ENCODE assay signal across 10 mouse cellular contexts in genomic region chr14:31137791-31138190, GRCm38 (mm10). TPM values are rescaled to one million over a fixed set of nuclear protein-coding genes. Genes with fewer than 3 reads are reported as not detected.
A peak's percentile ranks its signal among the peaks of the same experiment; 100 is the strongest.
DNase-seq lines count a peak whose midpoint lies in the region; ATAC-seq and TF ChIP-seq lines count a peak whose summit lies in the region.
"Had no signal": no experiment of that assay in that cellular context is flagged by ENCODE, and none has a peak within 500 bp of the region (broad histone marks: within the 10 kb centered on the region; RNA-seq: fewer than 3 reads in every experiment).

No protein-coding gene starts in this region.

- peak overlapping the region; percentile 36 for H3K4me3 ChIP-seq in cerebellum, adult 2 months (replicated peaks; ENCODE audit: insufficient read depth, low read depth, low read length)
- no peak overlapping the region for H3K4me3 ChIP-seq in liver, adult 2 months (ENCODE audit: insufficient read depth, low read depth, low read length)
- H3K4me3 ChIP-seq in lung, postnatal 0 days (ENCODE audit: low read depth, low read length): no peak overlapping the region
- H3K4me3 ChIP-seq in forebrain, postnatal 0 days (ENCODE audit: low read depth, low read length): no peak overlapping the region
- H3K4me3 ChIP-seq: midbrain, embryonic 12.5 days had no signal

- H3K27me3 ChIP-seq in cerebellum, adult 2 months (ENCODE audit: control insufficient read depth, insufficient read depth, low read length): no peaks in the 10 kb centered on the region
- H3K27me3 ChIP-seq in liver, adult 2 months (ENCODE audit: control insufficient read depth, insufficient read depth, low read length): no peaks in the 10 kb centered on the region
- H3K27me3 ChIP-seq in lung, postnatal 0 days (replicated peaks; ENCODE audit: insufficient read depth, low read length): no peaks in the 10 kb centered on the region
- no peaks in the 10 kb centered on the region for H3K27me3 ChIP-seq in forebrain, postnatal 0 days (ENCODE audit: insufficient read depth, low read length)
- H3K27me3 ChIP-seq: midbrain, embryonic 12.5 days had no signal

- 0 out of 2 replicates have a peak, but pooled peaks have one; percentile 2 for ATAC-seq in lung, postnatal 0 days
- ATAC-seq in forebrain, postnatal 0 days: no peak
- ATAC-seq: inflammation-experienced regulatory T-cells, adult 6 months had no signal

- no peak overlapping the region for H3K4me2 ChIP-seq in lung, postnatal 0 days (replicated peaks; ENCODE audit: low read depth, low read length)
- H3K4me2 ChIP-seq in forebrain, postnatal 0 days (ENCODE audit: low read depth): no peak overlapping the region
- H3K4me2 ChIP-seq: midbrain, embryonic 12.5 days had no signal

- peaks cover 4% of the 10 kb centered on the region; the same call in 1 of the 2 replicates for H3K4me1 ChIP-seq in cerebellum, adult 2 months (ENCODE audit: control insufficient read depth, insufficient read depth, low read length)
- no peaks in the 10 kb centered on the region for H3K4me1 ChIP-seq in liver, adult 2 months (ENCODE audit: control insufficient read depth, insufficient read depth, low read length)
- H3K4me1 ChIP-seq in lung, postnatal 0 days (ENCODE audit: insufficient read depth, low read depth, low read length): peaks cover 9% of the 10 kb centered on the region; the same call in 1 of the 2 replicates
- H3K4me1 ChIP-seq in forebrain, postnatal 0 days (ENCODE audit: insufficient read depth): peaks cover 12% of the 10 kb centered on the region; the same call in 1 of the 2 replicates

- 32% methylated on average over 11 of the region's 11 CpGs for WGBS in cerebellum, adult 2 months
- WGBS in liver, adult 2 months: 71% methylated on average over 11 of the region's 11 CpGs
- 59% methylated on average over 11 of the region's 11 CpGs for WGBS in lung, postnatal 0 days
- 79% methylated on average over 11 of the region's 11 CpGs for WGBS in forebrain, postnatal 0 days

- TF ChIP-seq CTCF in cerebellum, adult 2 months (IDR thresholded peaks at IDR 0.05; ENCODE audit: borderline replicate concordance, insufficient read depth, low read depth, low read length): no peak
- TF ChIP-seq CTCF in liver, adult 2 months (IDR thresholded peaks at IDR 0.05; ENCODE audit: low read depth, low read length): no peak
- TF ChIP-seq CTCF in lung, postnatal 0 days (IDR thresholded peaks at IDR 0.05): no peak
- no peak for TF ChIP-seq CTCF in forebrain, postnatal 0 days (IDR thresholded peaks at IDR 0.05; ENCODE audit: low read depth)

- H3K9ac ChIP-seq in liver, adult 2 months (ENCODE audit: low read depth, low read length): no peak overlapping the region
- no peak overlapping the region for H3K9ac ChIP-seq in lung, postnatal 0 days (replicated peaks; ENCODE audit: low read depth)
- no peak overlapping the region for H3K9ac ChIP-seq in forebrain, postnatal 0 days
- H3K9ac ChIP-seq: midbrain, embryonic 12.5 days had no signal

- no peaks in the 10 kb centered on the region for H3K9me3 ChIP-seq in lung, postnatal 0 days (ENCODE audit: low read length)
- no peaks in the 10 kb centered on the region for H3K9me3 ChIP-seq in forebrain, postnatal 0 days (ENCODE audit: low read length)
- H3K9me3 ChIP-seq: midbrain, embryonic 12.5 days had no signal

- no peak for TF ChIP-seq POLR2A in cerebellum, adult 2 months (IDR thresholded peaks at IDR 0.05; ENCODE audit: borderline replicate concordance, insufficient read depth, low read length)
- TF ChIP-seq POLR2A in liver, adult 2 months (IDR thresholded peaks at IDR 0.05; ENCODE audit: extremely low read depth, insufficient read depth, low read length): no peak

- no peak for DNase-seq in cerebellum, adult 2 months
- no peak for DNase-seq in cerebellum, postnatal 4 days (ENCODE audit: low spot score in 2 of 2)
- DNase-seq in liver, adult 2 months (ENCODE audit: extremely low read depth, low read depth, low spot score): no peak
- no peak for DNase-seq in liver
- peak; percentile 48 for DNase-seq in kidney, adult 11 months
- no peak for DNase-seq in lung, postnatal 0 days (ENCODE audit: low spot score)
- DNase-seq in left cerebral cortex, postnatal 36 days (ENCODE audit: low spot score in 2 of 2): no peak
- no peak for DNase-seq in forebrain, postnatal 0 days

- H3K27ac ChIP-seq in cerebellum, adult 2 months (ENCODE audit: insufficient read depth, low read length): no peak overlapping the region
- H3K27ac ChIP-seq in liver, adult 2 months (replicated peaks; ENCODE audit: insufficient read depth, low read depth, low read length): peak overlapping the region; percentile 38; the same call in 1 of the 2 replicates
- H3K27ac ChIP-seq in lung, postnatal 0 days (ENCODE audit: low read length): peak overlapping the region; percentile 62
- no peak overlapping the region for H3K27ac ChIP-seq in forebrain, postnatal 0 days (ENCODE audit: low read depth, low read length)

- TF ChIP-seq EP300 in lung, postnatal 0 days (IDR thresholded peaks at IDR 0.05): no peak

- no peaks in the 10 kb centered on the region for H3K36me3 ChIP-seq in liver, adult 2 months (ENCODE audit: control insufficient read depth, insufficient read depth, low read length)
- H3K36me3 ChIP-seq in lung, postnatal 0 days (ENCODE audit: insufficient read depth, low read length): peaks cover 24% of the 10 kb centered on the region; the same call in 1 of the 2 replicates
- peaks cover 12% of the 10 kb centered on the region for H3K36me3 ChIP-seq in forebrain, postnatal 0 days (ENCODE audit: insufficient read depth)

- intact Hi-C loops in left cerebral cortex, postnatal 36 days (cut with DNase I): loop anchor here (10.0 kb wide), 1 partner anchor 357 kb away; the partner anchor contains the start of genes Eaf1 and Mettl6

- H3K79me2 ChIP-seq in liver, adult 2 months (ENCODE audit: control insufficient read depth, insufficient read depth, low read length): no peaks in the 10 kb centered on the region

RNA-seq across cellular contexts. Expression of gene Nt5dc2, which starts 6.9 kb away (rescaled TPM):
- polyA plus RNA-seq in cerebellum, adult 2 months (2012; rRNA removed): 28.3 and 28.4 TPM in 2 replicates
- total RNA-seq in liver, adult 2 months (2014; rRNA removed): 3.0 and 6.0 TPM in 2 replicates
- polyA plus RNA-seq in liver, adult 2 months (2012; rRNA removed): 14.8 and 17.5 TPM in 2 replicates
- polyA plus RNA-seq in lung, postnatal 0 days (2015; fragmentation: Nextera tagmentation; extraction: Ambion mirVana): 148 and 162 TPM in 2 replicates
- total RNA-seq in left cerebral cortex, postnatal 36 days (2021): 1 to 10 TPM; 2.8 to 4.6 TPM
- 65.8 and 80.3 TPM in 2 replicates for total RNA-seq in forebrain, postnatal 0 days (2014; rRNA removed)
- 104 and 107 TPM in 2 replicates for polyA plus RNA-seq in forebrain, postnatal 0 days (2015; fragmentation: Nextera tagmentation; extraction: Ambion mirVana)
- polyA plus RNA-seq: inflammation-experienced regulatory T-cells, adult 6 months had no signal

RNA-seq across cellular contexts. Expression of gene Smim4, which starts 9.0 kb away (rescaled TPM):
- 35.3 and 42.4 TPM in 2 replicates for polyA plus RNA-seq in cerebellum, adult 2 months (2012; rRNA removed)
- 30.9 and 35.3 TPM in 2 replicates for total RNA-seq in liver, adult 2 months (2014; rRNA removed)
- polyA plus RNA-seq in liver, adult 2 months (2012; rRNA removed): 63.8 and 65.1 TPM in 2 replicates
- 109 and 118 TPM in 2 replicates for polyA plus RNA-seq in lung, postnatal 0 days (2015; fragmentation: Nextera tagmentation; extraction: Ambion mirVana)
- 10 to 100 TPM; 24.6 to 32.9 TPM for total RNA-seq in left cerebral cortex, postnatal 36 days (2021)
- total RNA-seq in forebrain, postnatal 0 days (2014; rRNA removed): 9.9 and 16.6 TPM in 2 replicates
- 49.1 and 82.7 TPM in 2 replicates for polyA plus RNA-seq in forebrain, postnatal 0 days (2015; fragmentation: Nextera tagmentation; extraction: Ambion mirVana)

RNA-seq across cellular contexts. Expression of gene Stab1, which starts 30.6 kb away (rescaled TPM):
- 8.6 and 9.6 TPM in 2 replicates for polyA plus RNA-seq in cerebellum, adult 2 months (2012; rRNA removed)
- total RNA-seq in liver, adult 2 months (2014; rRNA removed): 27.0 and 39.5 TPM in 2 replicates
- 32.7 and 52.3 TPM in 2 replicates for polyA plus RNA-seq in liver, adult 2 months (2012; rRNA removed)
- polyA plus RNA-seq in lung, postnatal 0 days (2015; fragmentation: Nextera tagmentation; extraction: Ambion mirVana): 32.4 and 34.2 TPM in 2 replicates
- 10 to 100 TPM; 22.5 to 23.5 TPM for total RNA-seq in left cerebral cortex, postnatal 36 days (2021)
- 21.9 and 23.3 TPM in 2 replicates for total RNA-seq in forebrain, postnatal 0 days (2014; rRNA removed)
- 7.7 and 11.4 TPM in 2 replicates for polyA plus RNA-seq in forebrain, postnatal 0 days (2015; fragmentation: Nextera tagmentation; extraction: Ambion mirVana)

Comparison
In these comparisons a context has a peak if more than half of its experiments do, and no peak if none do; other contexts are left out.
1. H3K27ac ChIP-seq: peak in liver, adult 2 months (single experiment) and lung, postnatal 0 days (single experiment); none in cerebellum, adult 2 months (single experiment) and forebrain, postnatal 0 days (single experiment).